Mouse (Mus musculus): ENCODE results near the gene Olfr2. TPM values are rescaled to one million over a fixed set of nuclear protein-coding genes. Genes with fewer than 3 reads are reported as not detected.
"Not testable (repeated sequence)": the region's sequence is repeated elsewhere in the genome, so short reads cannot be mapped to it uniquely, and the experiment has no call there.

Gene Olfr2
- polyA plus RNA-seq, 1 experiment from 2014 or later = not detected

- no peak for ATAC-seq
- Histone ChIP-seq H3K9ac (replicated peaks) (no peak overlapping the region), H3K27ac (ENCODE audit: low read depth) (no peak overlapping the region), H3K27me3 (ENCODE audit: insufficient read depth, low read length) (no peaks in the 10 kb centered on the region), H3K9me3 (ENCODE audit: low read length) (no peaks in the 10 kb centered on the region), H3K36me3 (replicated peaks; ENCODE audit: insufficient read depth, low read length) (no peaks in the 10 kb centered on the region), H3K4me2 (ENCODE audit: low read depth, low read length) (no peak overlapping the region), H3K4me3 (ENCODE audit: low read depth, low read length) (no peak overlapping the region), H3K4me1 (ENCODE audit: insufficient read depth) (no peaks in the 10 kb centered on the region)
- DNase-seq = no peak
- no peak for TF ChIP-seq CTCF (IDR thresholded peaks at IDR 0.05; ENCODE audit: low read depth)
- TF ChIP-seq EP300 (IDR thresholded peaks at IDR 0.05; ENCODE audit: low read depth) = no peak
- WGBS (ENCODE audit: insufficient replicate concordance) = 17% methylated on average over 3 of the region's 3 CpGs
Observed at GRCm38 (mm10) chr7:107004169-107004568, 1.7 kb downstream of the Olfr2 start.

- DNase-seq = no peak
- no peak overlapping the region for H3K27ac ChIP-seq (ENCODE audit: low read depth)
- ATAC-seq = no peak
- no peak overlapping the region for H3K9ac ChIP-seq (replicated peaks)
- WGBS (ENCODE audit: insufficient replicate concordance) = 67% methylated on average over 7 of the region's 7 CpGs
- no peaks in the 10 kb centered on the region for H3K4me1 ChIP-seq (ENCODE audit: insufficient read depth)
- H3K4me3 ChIP-seq (ENCODE audit: low read depth, low read length) = no peak overlapping the region
- H3K36me3 ChIP-seq (replicated peaks; ENCODE audit: insufficient read depth, low read length) = no peaks in the 10 kb centered on the region
- H3K4me2 ChIP-seq (ENCODE audit: low read depth, low read length) = no peak overlapping the region
- TF ChIP-seq EP300 (IDR thresholded peaks at IDR 0.05; ENCODE audit: low read depth) = no peak
- TF ChIP-seq CTCF (IDR thresholded peaks at IDR 0.05; ENCODE audit: low read depth) = no peak
- H3K9me3 ChIP-seq (ENCODE audit: low read length) = no peaks in the 10 kb centered on the region
- no peaks in the 10 kb centered on the region for H3K27me3 ChIP-seq (ENCODE audit: insufficient read depth, low read length)
Observed at GRCm38 (mm10) chr7:107000798-107001197, 5.1 kb downstream of the Olfr2 start.

GRCm38 (mm10) chr7:106985236-106985635 is 20.6 kb downstream of the Olfr2 start:
- no peaks in the 10 kb centered on the region for H3K4me1 ChIP-seq (ENCODE audit: insufficient read depth)
- no peak overlapping the region for H3K27ac ChIP-seq (ENCODE audit: low read depth)
- no peaks in the 10 kb centered on the region for H3K9me3 ChIP-seq (ENCODE audit: low read length)
- H3K9ac ChIP-seq (replicated peaks) = no peak overlapping the region
- H3K4me3 ChIP-seq (ENCODE audit: low read depth, low read length) = no peak overlapping the region
- no peak for ATAC-seq
- 81% methylated on average over 3 of the region's 3 CpGs for WGBS (ENCODE audit: insufficient replicate concordance)
- H3K4me2 ChIP-seq (ENCODE audit: low read depth, low read length) = no peak overlapping the region
- no peaks in the 10 kb centered on the region for H3K27me3 ChIP-seq (ENCODE audit: insufficient read depth, low read length)
- H3K36me3 ChIP-seq (replicated peaks; ENCODE audit: insufficient read depth, low read length) = no peaks in the 10 kb centered on the region
- DNase-seq = no peak
- TF ChIP-seq CTCF (IDR thresholded peaks at IDR 0.05; ENCODE audit: low read depth) = no peak
- TF ChIP-seq EP300 (IDR thresholded peaks at IDR 0.05; ENCODE audit: low read depth) = no peak

GRCm38 (mm10) chr7:106975353-106975752 is 30.5 kb downstream of the Olfr2 start, which contains the start of gene Olfr711:
Gene Olfr711, minus strand, starts transcription at chr7:106975453.
- Histone ChIP-seq H3K4me1 (ENCODE audit: insufficient read depth) (no peaks in the 10 kb centered on the region), H3K4me3 (ENCODE audit: low read depth, low read length) (no peak within 1 kb of the TSS), H3K9me3 (ENCODE audit: low read length) (0 out of 2 replicates have a peak, but pooled peaks cover 2% of the 10 kb centered on the region), H3K27me3 (ENCODE audit: insufficient read depth, low read length) (no peaks in the 10 kb centered on the region), H3K4me2 (ENCODE audit: low read depth, low read length) (no peak within 1 kb of the TSS), H3K36me3 (replicated peaks; ENCODE audit: insufficient read depth, low read length) (no peaks in the 10 kb centered on the region), H3K27ac (ENCODE audit: low read depth) (no peak within 1 kb of the TSS), H3K9ac (replicated peaks) (no peak within 1 kb of the TSS)
- WGBS (ENCODE audit: insufficient replicate concordance) = 55% methylated on average over 1 of the region's 1 CpGs
- no peak for TF ChIP-seq CTCF (IDR thresholded peaks at IDR 0.05; ENCODE audit: low read depth)
- TF ChIP-seq EP300 (IDR thresholded peaks at IDR 0.05; ENCODE audit: low read depth) = no peak
- ATAC-seq = no peak
- DNase-seq = no peak

- TF ChIP-seq CTCF (IDR thresholded peaks at IDR 0.05; ENCODE audit: low read depth) = peak; percentile 48
- H3K9ac ChIP-seq (replicated peaks); H3K36me3 ChIP-seq (replicated peaks; ENCODE audit: insufficient read depth, low read length); H3K27ac ChIP-seq (ENCODE audit: low read depth); H3K27me3 ChIP-seq (ENCODE audit: insufficient read depth, low read length); H3K4me1 ChIP-seq (ENCODE audit: insufficient read depth); DNase-seq; H3K4me3 ChIP-seq (ENCODE audit: low read depth, low read length); H3K9me3 ChIP-seq (ENCODE audit: low read length); H3K4me2 ChIP-seq (ENCODE audit: low read depth, low read length); ATAC-seq: not testable (repeated sequence)
Observed at GRCm38 (mm10) chr7:106967503-106967902, 38.4 kb downstream of the Olfr2 start.

GRCm38 (mm10) chr7:106963837-106964236 is 42.0 kb downstream of the Olfr2 start, which contains the start of gene Olfr6:
Gene Olfr6, minus strand, starts transcription at chr7:106963937.
- no peaks in the 10 kb centered on the region for H3K9me3 ChIP-seq (ENCODE audit: low read length)
- no peak within 1 kb of the TSS for H3K4me3 ChIP-seq (ENCODE audit: low read depth, low read length)
- no peak within 1 kb of the TSS for H3K27ac ChIP-seq (ENCODE audit: low read depth)
- H3K4me1 ChIP-seq (ENCODE audit: insufficient read depth) = no peaks in the 10 kb centered on the region
- no peak within 1 kb of the TSS for H3K4me2 ChIP-seq (ENCODE audit: low read depth, low read length)
- ATAC-seq = no peak
- no peaks in the 10 kb centered on the region for H3K27me3 ChIP-seq (ENCODE audit: insufficient read depth, low read length)
- no peak within 1 kb of the TSS for H3K9ac ChIP-seq (replicated peaks)
- no peaks in the 10 kb centered on the region for H3K36me3 ChIP-seq (replicated peaks; ENCODE audit: insufficient read depth, low read length)
- no peak for DNase-seq
- TF ChIP-seq CTCF (IDR thresholded peaks at IDR 0.05; ENCODE audit: low read depth) = no peak
- no peak for TF ChIP-seq EP300 (IDR thresholded peaks at IDR 0.05; ENCODE audit: low read depth)
- 72% methylated on average over 1 of the region's 1 CpGs for WGBS (ENCODE audit: insufficient replicate concordance)

GRCm38 (mm10) chr7:106948212-106948611 is 57.7 kb downstream of the Olfr2 start, which contains the start of gene Olfr710:
Gene Olfr710, minus strand, starts transcription at chr7:106948312.
- 74% methylated on average over 3 of the region's 3 CpGs for WGBS (ENCODE audit: insufficient replicate concordance)
- Histone ChIP-seq H3K36me3 (replicated peaks; ENCODE audit: insufficient read depth, low read length) (no peaks in the 10 kb centered on the region), H3K27me3 (ENCODE audit: insufficient read depth, low read length) (no peaks in the 10 kb centered on the region), H3K9me3 (ENCODE audit: low read length) (no peaks in the 10 kb centered on the region), H3K27ac (ENCODE audit: low read depth) (no peak within 1 kb of the TSS), H3K9ac (replicated peaks) (no peak within 1 kb of the TSS), H3K4me3 (ENCODE audit: low read depth, low read length) (no peak within 1 kb of the TSS), H3K4me2 (ENCODE audit: low read depth, low read length) (no peak within 1 kb of the TSS), H3K4me1 (ENCODE audit: insufficient read depth) (no peaks in the 10 kb centered on the region)
- ATAC-seq (no peak), DNase-seq (no peak)
- TF ChIP-seq EP300 (IDR thresholded peaks at IDR 0.05; ENCODE audit: low read depth) (no peak), CTCF (IDR thresholded peaks at IDR 0.05; ENCODE audit: low read depth) (no peak)

Other genes with a start within 250 kb of the Olfr2 start
- not detected in 2 replicates for gene Olfr699, start 212.9 kb downstream of the Olfr2 start, polyA plus RNA-seq (2015; fragmentation: Nextera tagmentation; extraction: Ambion mirVana)
- not detected in 2 replicates for gene Olfr700, start 197.2 kb downstream of the Olfr2 start, polyA plus RNA-seq (2015; fragmentation: Nextera tagmentation; extraction: Ambion mirVana)
- gene Olfr701, start 191.9 kb downstream of the Olfr2 start, polyA plus RNA-seq (2015; fragmentation: Nextera tagmentation; extraction: Ambion mirVana) = not detected in 2 replicates
- gene Olfr702, start 172.2 kb downstream of the Olfr2 start, polyA plus RNA-seq (2015; fragmentation: Nextera tagmentation; extraction: Ambion mirVana) = not detected in 2 replicates
- not detected in 2 replicates for gene Olfr703, start 162.7 kb downstream of the Olfr2 start, polyA plus RNA-seq (2015; fragmentation: Nextera tagmentation; extraction: Ambion mirVana)
- gene Olfr704, start 142.9 kb downstream of the Olfr2 start, polyA plus RNA-seq (2015; fragmentation: Nextera tagmentation; extraction: Ambion mirVana) = not detected in 2 replicates
- not detected in 2 replicates for gene Olfr705, start 129.2 kb downstream of the Olfr2 start, polyA plus RNA-seq (2015; fragmentation: Nextera tagmentation; extraction: Ambion mirVana)
- gene Olfr706, start 117.9 kb downstream of the Olfr2 start, polyA plus RNA-seq (2015; fragmentation: Nextera tagmentation; extraction: Ambion mirVana) = not detected in 2 replicates
- gene Olfr707, start 104.8 kb downstream of the Olfr2 start, polyA plus RNA-seq (2015; fragmentation: Nextera tagmentation; extraction: Ambion mirVana) = not detected in 2 replicates
- not detected in 2 replicates for gene Olfr1532-ps1, start 98.1 kb downstream of the Olfr2 start, polyA plus RNA-seq (2015; fragmentation: Nextera tagmentation; extraction: Ambion mirVana)
- gene Olfr709-ps1, start 73.9 kb downstream of the Olfr2 start, polyA plus RNA-seq (2015; fragmentation: Nextera tagmentation; extraction: Ambion mirVana) = not detected in 2 replicates
- not detected in 2 replicates for gene Olfr710, start 57.8 kb downstream of the Olfr2 start, polyA plus RNA-seq (2015; fragmentation: Nextera tagmentation; extraction: Ambion mirVana)
- gene Olfr6, start 42.1 kb downstream of the Olfr2 start, polyA plus RNA-seq (2015; fragmentation: Nextera tagmentation; extraction: Ambion mirVana) = not detected in 2 replicates
- gene Olfr711, start 30.6 kb downstream of the Olfr2 start, polyA plus RNA-seq (2015; fragmentation: Nextera tagmentation; extraction: Ambion mirVana) = not detected in 2 replicates
- gene Olfr713, start 25.1 kb upstream of the Olfr2 start, polyA plus RNA-seq (2015; fragmentation: Nextera tagmentation; extraction: Ambion mirVana) = not detected in 2 replicates
- gene Olfr714, start 64.9 kb upstream of the Olfr2 start, polyA plus RNA-seq (2015; fragmentation: Nextera tagmentation; extraction: Ambion mirVana) = not detected in 2 replicates
- gene Olfr17, start 87.1 kb upstream of the Olfr2 start, polyA plus RNA-seq (2015; fragmentation: Nextera tagmentation; extraction: Ambion mirVana) = not detected in 2 replicates
- not detected in 2 replicates for gene Olfr715b, start 104.3 kb upstream of the Olfr2 start, polyA plus RNA-seq (2015; fragmentation: Nextera tagmentation; extraction: Ambion mirVana)
- gene Olfr715, start 125.0 kb upstream of the Olfr2 start, polyA plus RNA-seq (2015; fragmentation: Nextera tagmentation; extraction: Ambion mirVana) = not detected in 2 replicates
- not detected in 2 replicates for gene Olfr716, start 132.3 kb upstream of the Olfr2 start, polyA plus RNA-seq (2015; fragmentation: Nextera tagmentation; extraction: Ambion mirVana)
- gene Nlrp14, start 160.9 kb upstream of the Olfr2 start, polyA plus RNA-seq (2015; fragmentation: Nextera tagmentation; extraction: Ambion mirVana) = not detected in 2 replicates
- gene Rbmxl2, start 203.4 kb upstream of the Olfr2 start, polyA plus RNA-seq (2015; fragmentation: Nextera tagmentation; extraction: Ambion mirVana) = not detected in 2 replicates

Data from liver, postnatal 0 days (tissue).